Mouse (Mus musculus): ENCODE measurements at regions not wholly inside any gene's neighbourhood (a gene's known extent, or its start where the extent isn't known, plus 50 kb on each side); places are given as distances from the start of the nearest gene placed in this dataset.

- WGBS = 60% methylated on average over 3 of the region's 3 CpGs
- H3K27ac ChIP-seq (ENCODE audit: low read length) = no peak overlapping the region
- H3K27me3 ChIP-seq (ENCODE audit: insufficient read depth, low read length) = no peaks in the 10 kb centered on the region
Measured at GRCm38 (mm10) chr12:69101965-69102364, 57.0 kb downstream of the Rps29 start.

DNA sequence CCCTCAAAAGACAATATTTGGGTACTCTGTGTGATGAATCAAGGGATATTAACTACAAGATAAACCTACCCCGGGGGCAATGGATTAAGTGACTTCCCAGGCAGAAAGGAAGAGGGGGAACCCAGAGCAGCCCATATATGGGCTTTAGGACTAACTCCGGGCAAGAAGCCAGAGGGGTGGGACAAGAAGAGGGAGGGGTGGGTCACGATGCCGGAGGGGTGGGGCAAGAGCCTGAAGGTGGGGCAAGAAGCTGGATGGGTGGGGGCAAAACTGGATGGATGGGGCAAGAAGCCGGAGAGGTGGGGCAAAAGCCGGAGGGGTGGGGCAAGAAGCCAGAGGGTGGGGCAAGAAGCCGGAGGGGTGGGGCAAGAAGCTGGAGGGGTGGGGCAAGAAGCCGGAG, 64.1 kb downstream of the Rps29 start:
- Histone ChIP-seq H3K27me3 (ENCODE audit: insufficient read depth, low read length) (no peaks in the 10 kb centered on the region), H3K4me3 (ENCODE audit: low read length) (no peak overlapping the region), H3K36me3 (ENCODE audit: insufficient read depth, low read length) (no peaks in the 10 kb centered on the region), H3K9ac (replicated peaks; ENCODE audit: low read length) (no peak overlapping the region), H3K9me3 (ENCODE audit: low read length) (no peaks in the 10 kb centered on the region), H3K27ac (ENCODE audit: low read length) (no peak overlapping the region), H3K4me2 (replicated peaks; ENCODE audit: low read depth, low read length) (no peak overlapping the region), H3K4me1 (ENCODE audit: insufficient read depth, low read length) (no peaks in the 10 kb centered on the region)
- 74% methylated on average over 6 of the region's 8 CpGs for WGBS
- ATAC-seq (ENCODE audit: low FRiP score, low TSS enrichment) = no peak

More at GRCm38 (mm10) chr12:69101965-69102364, 57.0 kb downstream of the Rps29 start:
- ATAC-seq (ENCODE audit: low FRiP score, low TSS enrichment) = no peak
- Histone ChIP-seq H3K9ac (replicated peaks; ENCODE audit: low read length) (no peak overlapping the region), H3K36me3 (ENCODE audit: insufficient read depth, low read length) (no peaks in the 10 kb centered on the region), H3K4me2 (replicated peaks; ENCODE audit: low read depth, low read length) (no peak overlapping the region), H3K9me3 (ENCODE audit: low read length) (no peaks in the 10 kb centered on the region), H3K4me1 (ENCODE audit: insufficient read depth, low read length) (no peaks in the 10 kb centered on the region), H3K4me3 (ENCODE audit: low read length) (no peak overlapping the region)

GRCm38 (mm10) chr12:69093073-69093797, 65.8 kb downstream of the Rps29 start:
- WGBS = 70% methylated on average over 13 of the region's 13 CpGs
- H3K36me3 ChIP-seq (ENCODE audit: insufficient read depth, low read length) = no peaks in the 10 kb centered on the region

DNA sequence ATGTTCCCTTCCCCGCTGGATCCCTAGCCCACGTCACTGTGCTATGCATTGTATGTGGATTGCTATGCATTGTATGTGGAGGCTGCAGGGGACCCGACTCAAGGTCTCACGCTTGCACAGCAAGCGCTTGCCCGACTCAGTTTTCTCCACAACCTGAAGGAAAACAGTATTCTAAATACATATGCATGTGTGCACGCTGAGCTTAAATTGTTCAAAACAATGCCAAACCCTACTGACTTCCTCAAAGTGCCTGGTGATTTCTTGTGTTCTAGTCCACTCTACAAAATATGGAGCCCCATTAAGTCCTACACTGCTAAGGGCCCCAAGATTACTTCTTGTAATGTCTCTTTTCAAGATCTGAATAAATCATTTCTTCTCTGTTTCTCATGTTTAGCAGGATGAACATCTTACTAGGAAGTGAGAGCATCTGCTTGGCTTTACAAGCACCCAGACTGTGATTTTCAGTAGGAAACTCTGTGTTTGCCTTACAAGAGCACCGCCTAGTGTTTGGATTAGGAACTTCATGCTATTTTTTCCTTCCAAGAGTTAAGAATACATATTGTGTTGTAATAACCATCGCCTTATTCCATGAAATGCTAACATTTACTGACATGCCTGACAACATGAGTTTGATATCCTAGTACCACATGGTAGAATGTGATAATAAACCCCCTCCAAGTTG, 70.9 kb downstream of the Rps29 start:
- Histone ChIP-seq H3K9ac (replicated peaks; ENCODE audit: low read length) (no peak overlapping the region), H3K4me3 (ENCODE audit: low read length) (no peak overlapping the region), H3K27ac (ENCODE audit: low read length) (no peak overlapping the region), H3K4me1 (ENCODE audit: insufficient read depth, low read length) (peaks cover 12% of the 10 kb centered on the region), H3K9me3 (ENCODE audit: low read length) (no peaks in the 10 kb centered on the region; the same call in 1 of the 2 replicates), H3K4me2 (replicated peaks; ENCODE audit: low read depth, low read length) (no peak overlapping the region), H3K27me3 (ENCODE audit: insufficient read depth, low read length) (no peaks in the 10 kb centered on the region), H3K36me3 (ENCODE audit: insufficient read depth, low read length) (no peaks in the 10 kb centered on the region)
- WGBS = 62% methylated on average over 9 of the region's 9 CpGs
- ATAC-seq (ENCODE audit: low FRiP score, low TSS enrichment) = no peak

More at GRCm38 (mm10) chr12:69093073-69093797, 65.8 kb downstream of the Rps29 start:
- Histone ChIP-seq H3K4me3 (ENCODE audit: low read length) (no peak overlapping the region), H3K27me3 (ENCODE audit: insufficient read depth, low read length) (no peaks in the 10 kb centered on the region), H3K4me2 (replicated peaks; ENCODE audit: low read depth, low read length) (no peak overlapping the region), H3K9ac (replicated peaks; ENCODE audit: low read length) (no peak overlapping the region), H3K4me1 (ENCODE audit: insufficient read depth, low read length) (no peaks in the 10 kb centered on the region), H3K9me3 (ENCODE audit: low read length) (no peaks in the 10 kb centered on the region; the same call in 1 of the 2 replicates), H3K27ac (ENCODE audit: low read length) (no peak overlapping the region)
- ATAC-seq (ENCODE audit: low FRiP score, low TSS enrichment) = no peak

- H3K9ac ChIP-seq (replicated peaks; ENCODE audit: low read length) = no peak overlapping the region
- H3K4me3 ChIP-seq (ENCODE audit: low read length) = peak overlapping the region; percentile 30
- peak overlapping the region; percentile 51 for H3K4me2 ChIP-seq (replicated peaks; ENCODE audit: low read depth, low read length)
- H3K9me3 ChIP-seq (ENCODE audit: low read length) = no peaks in the 10 kb centered on the region; the same call in 1 of the 2 replicates
- no peaks in the 10 kb centered on the region for H3K27me3 ChIP-seq (ENCODE audit: insufficient read depth, low read length)
- H3K4me1 ChIP-seq (ENCODE audit: insufficient read depth, low read length) = peaks cover 12% of the 10 kb centered on the region
- H3K27ac ChIP-seq (ENCODE audit: low read length) = no peak overlapping the region
- WGBS = 17% methylated on average over 19 of the region's 19 CpGs
- no peaks in the 10 kb centered on the region for H3K36me3 ChIP-seq (ENCODE audit: insufficient read depth, low read length)
- ATAC-seq (ENCODE audit: low FRiP score, low TSS enrichment) = peak; percentile 65
Measured at GRCm38 (mm10) chr12:69085522-69086179, 73.3 kb downstream of the Rps29 start.

DNA sequence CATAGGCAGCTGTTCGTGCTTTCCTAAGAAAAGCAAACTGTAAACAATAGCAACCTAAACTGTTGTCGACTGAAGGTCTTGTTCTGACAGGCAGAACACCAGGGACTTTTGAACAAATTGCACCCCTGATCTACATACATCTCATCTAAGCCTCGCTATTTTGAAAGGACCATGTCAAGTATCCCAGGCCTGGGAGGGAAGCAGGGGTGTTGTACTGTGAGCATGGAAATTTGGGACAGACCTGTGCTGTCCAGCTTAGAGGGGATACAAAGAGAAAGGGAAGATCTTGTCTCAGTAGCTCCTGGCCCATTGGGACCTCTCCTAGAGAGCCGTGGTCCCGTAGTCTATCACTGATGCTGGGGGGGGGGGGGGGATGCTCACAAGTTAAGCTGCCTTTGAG, 74.3 kb downstream of the Rps29 start:
- whole genome bisulfite sequencing = 78% methylated on average over 5 of the region's 5 CpGs
- Histone ChIP-seq H3K4me1 (ENCODE audit: insufficient read depth, low read length) (peaks cover 12% of the 10 kb centered on the region), H3K9me3 (ENCODE audit: low read length) (no peaks in the 10 kb centered on the region; the same call in 1 of the 2 replicates), H3K36me3 (ENCODE audit: insufficient read depth, low read length) (no peaks in the 10 kb centered on the region), H3K4me3 (ENCODE audit: low read length) (no peak overlapping the region), H3K27me3 (ENCODE audit: insufficient read depth, low read length) (no peaks in the 10 kb centered on the region), H3K27ac (ENCODE audit: low read length) (no peak overlapping the region), H3K4me2 (replicated peaks; ENCODE audit: low read depth, low read length) (no peak overlapping the region), H3K9ac (replicated peaks; ENCODE audit: low read length) (no peak overlapping the region)
- ATAC-seq (ENCODE audit: low FRiP score, low TSS enrichment) = no peak

DNA sequence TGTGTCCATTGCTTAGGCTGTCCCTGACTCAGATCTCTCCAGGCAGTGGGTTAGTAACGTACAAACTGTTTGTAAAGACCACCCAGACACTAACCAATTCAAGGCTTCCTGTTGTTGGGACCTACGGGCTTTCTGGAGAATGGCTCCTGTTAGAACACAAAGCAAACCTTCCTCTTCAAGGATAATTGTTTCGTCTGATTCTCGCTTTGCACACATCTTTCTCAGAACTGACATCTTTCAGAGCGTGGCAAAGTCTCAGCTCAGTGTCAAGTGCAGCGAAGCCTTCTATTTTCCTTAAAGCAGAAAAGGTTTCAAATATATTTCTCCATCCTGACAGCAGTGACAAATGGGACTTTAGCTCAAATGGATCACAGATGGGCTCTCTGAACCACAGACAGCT, 76.9 kb downstream of the Rps29 start:
- no peaks in the 10 kb centered on the region for H3K9me3 ChIP-seq (ENCODE audit: low read length)
- H3K27ac ChIP-seq (ENCODE audit: low read length) = no peak overlapping the region
- 20% methylated on average over 6 of the region's 6 CpGs for WGBS
- H3K27me3 ChIP-seq (ENCODE audit: insufficient read depth, low read length) = no peaks in the 10 kb centered on the region
- H3K4me1 ChIP-seq (ENCODE audit: insufficient read depth, low read length) = peaks cover 12% of the 10 kb centered on the region
- no peak overlapping the region for H3K4me3 ChIP-seq (ENCODE audit: low read length)
- H3K36me3 ChIP-seq (ENCODE audit: insufficient read depth, low read length) = no peaks in the 10 kb centered on the region
- H3K4me2 ChIP-seq (replicated peaks; ENCODE audit: low read depth, low read length) = peak overlapping the region; percentile 17; the same call in 1 of the 2 replicates
- no peak overlapping the region for H3K9ac ChIP-seq (replicated peaks; ENCODE audit: low read length)
- no peak for ATAC-seq (ENCODE audit: low FRiP score, low TSS enrichment)

DNA sequence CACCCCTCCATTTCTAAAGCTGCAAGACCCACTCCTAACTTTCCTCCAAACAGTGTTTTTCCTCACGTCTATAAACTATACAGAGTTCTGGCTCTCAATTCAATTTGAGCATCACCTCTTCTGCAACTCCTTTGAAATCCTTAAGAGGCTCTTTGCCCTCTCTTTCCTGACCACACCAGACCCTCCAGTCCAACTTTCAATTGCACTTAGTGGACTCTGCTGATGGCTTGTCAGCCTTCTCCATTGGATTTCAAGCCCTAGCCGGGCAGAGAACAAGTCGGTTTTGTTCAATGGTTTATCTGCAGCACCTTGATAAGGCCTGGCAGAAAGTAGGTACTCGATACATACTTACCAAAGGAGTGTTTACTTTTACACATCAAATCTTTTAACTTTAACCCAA, 119.4 kb downstream of the Rps29 start:
- WGBS = 89% methylated on average over 4 of the region's 4 CpGs

GRCm38 (mm10) chr12:69023594-69023993, 135.4 kb downstream of the Rps29 start:
- no peaks in the 10 kb centered on the region for H3K36me3 ChIP-seq (ENCODE audit: insufficient read depth, low read length)
- 56% methylated on average over 17 of the region's 17 CpGs for WGBS
- no peak overlapping the region for H3K4me2 ChIP-seq (replicated peaks; ENCODE audit: low read depth, low read length)
- no peak overlapping the region for H3K9ac ChIP-seq (replicated peaks; ENCODE audit: low read length)
- no peaks in the 10 kb centered on the region for H3K9me3 ChIP-seq (ENCODE audit: low read length)
- H3K27ac ChIP-seq (ENCODE audit: low read length) = no peak overlapping the region
- H3K4me3 ChIP-seq (ENCODE audit: low read length) = no peak overlapping the region
- ATAC-seq (ENCODE audit: low FRiP score, low TSS enrichment) = no peak
- no peaks in the 10 kb centered on the region for H3K4me1 ChIP-seq (ENCODE audit: insufficient read depth, low read length)
- H3K27me3 ChIP-seq (ENCODE audit: insufficient read depth, low read length) = no peaks in the 10 kb centered on the region

More for the DNA sequence above, 119.4 kb downstream of the Rps29 start:
- H3K27ac ChIP-seq (ENCODE audit: low read length) = no peak overlapping the region
- no peak for ATAC-seq (ENCODE audit: low FRiP score, low TSS enrichment)
- no peaks in the 10 kb centered on the region for H3K27me3 ChIP-seq (ENCODE audit: insufficient read depth, low read length)
- no peaks in the 10 kb centered on the region for H3K36me3 ChIP-seq (ENCODE audit: insufficient read depth, low read length)
- H3K9me3 ChIP-seq (ENCODE audit: low read length) = no peaks in the 10 kb centered on the region
- no peak overlapping the region for H3K4me3 ChIP-seq (ENCODE audit: low read length)
- H3K4me2 ChIP-seq (replicated peaks; ENCODE audit: low read depth, low read length) = no peak overlapping the region
- no peaks in the 10 kb centered on the region for H3K4me1 ChIP-seq (ENCODE audit: insufficient read depth, low read length)
- H3K9ac ChIP-seq (replicated peaks; ENCODE audit: low read length) = no peak overlapping the region
